Mouse (Mus musculus) thymus, postnatal 0 days (tissue): ENCODE measurements around the gene Tbc1d17. TPM values are rescaled to one million over a fixed set of nuclear protein-coding genes. Genes with fewer than 3 reads are reported as not detected.

Experiments used
- DNase-seq: peaks from one replicate; pipeline ENCODE4 v3.0.0-alpha.2; 2015; ENCODE audit warnings: low spot score
- polyA plus RNA-seq: library from polyadenylated mRNA; unstranded; fragments of >200 nt; fragmentation: Nextera tagmentation; extraction: Ambion mirVana; gene quantifications from 2 replicates; pipeline ENCODE4 v1.2.1, GENCODE M21; 2015

The Tbc1d17 gene
- polyA plus RNA-seq, 1 experiment from 2014 or later = 56.5 TPM

DNA sequence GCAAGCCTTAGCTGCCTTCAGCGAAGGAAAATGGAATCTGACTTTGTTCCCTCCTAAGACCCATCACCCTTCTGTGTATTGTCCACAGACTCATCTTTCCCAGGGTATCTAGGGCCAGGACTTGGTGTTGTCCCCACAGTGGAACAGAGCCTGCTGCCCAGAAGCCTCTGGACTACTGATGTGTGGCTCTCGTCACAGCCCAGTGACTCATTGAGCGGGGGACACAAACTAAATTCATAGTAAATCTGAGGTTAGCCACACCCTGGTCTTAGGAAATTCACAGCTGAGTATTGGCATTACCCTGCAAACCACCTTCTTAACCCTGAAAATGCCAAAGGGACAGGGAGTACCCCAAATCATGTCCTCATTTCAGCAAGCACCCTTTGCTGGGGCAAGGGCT, 22.1 kb downstream of the Tbc1d17 start:
- DNase-seq = no peak

DNA sequence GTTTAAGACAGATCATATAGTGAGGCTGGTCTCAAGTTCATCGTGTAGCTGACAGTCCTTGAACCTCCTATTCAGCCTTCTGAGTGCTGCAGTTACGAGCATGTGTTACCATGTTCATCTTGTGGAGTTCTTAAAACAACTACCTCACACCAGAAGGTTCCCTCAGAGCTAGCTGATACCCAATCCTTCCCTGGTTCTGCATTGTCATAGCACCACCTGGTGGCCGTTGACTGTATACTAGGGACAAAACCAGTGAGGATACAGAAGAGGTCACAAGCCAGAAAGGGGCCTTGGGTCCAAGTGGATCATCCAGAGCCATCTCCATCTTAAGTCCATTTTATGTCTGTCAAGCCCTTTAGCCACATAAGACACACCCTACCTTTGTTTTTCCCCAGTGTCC, 24.0 kb downstream of the Tbc1d17 start:
- DNase-seq = peak; percentile 78

DNA sequence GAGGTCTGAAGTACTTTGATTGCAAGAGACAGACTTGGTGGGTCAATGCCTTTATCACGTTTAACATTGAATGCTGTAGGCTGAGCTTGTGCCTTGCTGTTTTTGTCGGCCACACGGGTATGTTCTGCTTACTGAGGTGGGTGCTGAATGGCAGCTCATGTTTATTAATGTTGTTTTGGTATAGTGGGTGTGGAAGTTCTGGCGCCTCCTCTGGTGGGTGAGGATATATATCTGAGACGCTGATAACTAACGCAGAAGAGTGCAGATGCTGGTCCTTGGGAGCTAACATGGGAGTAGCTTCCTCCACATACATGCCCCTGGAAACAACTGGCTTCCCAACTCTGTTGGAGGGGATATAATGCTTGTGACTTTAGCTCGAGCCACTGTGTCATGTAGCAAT, 25.5 kb downstream of the Tbc1d17 start:
- peak; percentile 57 for DNase-seq

GRCm38 (mm10) chr7:44821666-44822448, 27.0 kb downstream of the Tbc1d17 start:
- DNase-seq = no peak

DNA sequence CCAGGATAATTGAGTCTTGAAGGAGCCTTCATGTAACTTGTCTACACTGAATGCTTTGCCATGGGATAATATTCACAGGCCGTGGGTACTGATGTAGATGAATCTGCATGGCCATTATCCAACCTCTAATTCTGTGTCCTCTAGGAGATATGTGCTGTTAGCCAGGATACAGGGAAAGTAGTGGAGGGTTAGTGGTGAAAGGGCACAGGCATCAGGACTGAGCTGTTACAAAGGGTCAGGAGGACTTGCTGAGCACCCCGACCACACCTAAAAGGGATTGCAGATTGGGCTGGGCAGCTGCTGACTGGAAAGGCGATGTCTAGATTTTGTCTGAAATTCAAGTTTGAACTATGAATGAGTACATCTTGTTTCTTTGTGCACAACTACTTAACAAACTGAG, 28.4 kb downstream of the Tbc1d17 start:
- DNase-seq = no peak

GRCm38 (mm10) chr7:44819863-44820262, 29.0 kb downstream of the Tbc1d17 start:
- DNase-seq = no peak

DNA sequence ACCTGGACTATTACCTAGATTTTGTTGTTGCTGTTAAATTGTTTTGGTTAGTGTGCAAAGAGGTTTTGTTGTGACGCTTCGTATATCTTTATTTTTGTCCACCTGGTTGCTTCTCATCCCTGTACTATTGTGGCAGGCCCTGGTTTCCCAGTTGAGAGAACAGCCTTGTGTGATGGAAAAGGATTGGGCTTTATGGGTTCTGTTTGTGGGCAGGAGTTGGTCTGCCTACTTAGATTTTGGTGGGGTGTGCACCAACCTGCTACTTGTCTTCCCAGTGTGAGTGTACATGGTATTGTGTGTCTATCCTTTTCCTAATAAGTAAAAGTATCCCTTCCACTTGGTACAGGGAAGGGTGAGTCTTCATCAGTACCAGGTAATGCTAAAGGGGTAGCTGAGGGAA, 29.5 kb downstream of the Tbc1d17 start:
- no peak for DNase-seq

DNA sequence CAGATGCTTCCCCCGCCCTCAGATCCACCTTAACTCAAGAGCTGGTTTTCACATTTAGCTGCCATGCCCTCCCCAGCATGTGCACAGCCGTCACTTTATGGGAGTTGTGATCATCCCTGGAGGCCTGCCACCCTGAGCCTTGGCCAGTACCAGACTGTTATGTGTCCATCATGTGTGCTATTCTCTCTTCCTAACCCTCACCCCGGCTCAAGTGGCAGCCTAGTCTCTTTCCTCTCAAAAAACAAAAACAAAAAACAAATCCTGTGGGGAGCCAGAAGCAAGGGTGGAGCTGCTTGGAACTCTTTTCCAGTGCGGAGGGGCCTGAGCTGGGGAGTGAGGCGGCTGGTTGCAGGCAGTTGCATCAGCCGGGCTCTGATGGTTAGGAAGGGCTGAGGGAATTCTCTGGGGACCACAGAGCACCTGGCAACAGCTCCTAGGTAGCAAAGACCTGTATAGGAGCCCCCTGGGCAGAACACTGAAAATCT, 30.1 kb downstream of the Tbc1d17 start:
- no peak for DNase-seq

GRCm38 (mm10) chr7:44818164-44818563, 30.7 kb downstream of the Tbc1d17 start:
- no peak for DNase-seq

GRCm38 (mm10) chr7:44817441-44817840, 31.4 kb downstream of the Tbc1d17 start:
- DNase-seq = no peak

DNA sequence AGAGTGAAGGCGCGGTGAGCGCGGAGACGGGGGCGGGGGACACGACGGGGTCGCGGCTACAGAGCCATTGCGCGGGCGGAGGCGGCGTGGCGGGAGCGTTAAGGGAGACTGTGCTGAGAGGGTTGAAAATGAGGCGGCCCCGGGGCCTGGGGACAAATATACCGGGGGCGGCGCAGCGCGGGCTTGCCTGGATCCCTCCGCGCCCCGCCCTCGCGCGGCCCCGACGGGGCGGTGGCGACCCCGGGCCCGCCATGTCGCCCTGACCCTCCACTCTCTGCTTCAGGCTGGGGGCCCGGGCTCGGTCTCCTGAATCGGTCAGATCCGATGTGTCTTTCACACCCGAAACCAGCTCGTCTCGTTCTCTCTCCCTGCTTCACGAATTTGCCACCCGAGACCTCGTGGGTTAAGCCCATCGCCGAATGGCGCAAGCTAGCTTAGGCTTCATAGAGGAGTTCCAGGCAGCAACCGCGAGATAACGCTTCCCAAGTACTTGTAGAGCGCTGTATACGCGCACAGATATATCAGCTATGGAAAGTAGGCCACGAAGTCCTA, 32.3 kb downstream of the Tbc1d17 start, which contains the start of gene Atf5:
TSS of gene Atf5 (minus strand) at position 189 of the 552 bp plus-strand sequence.
- DNase-seq = no peak

DNA sequence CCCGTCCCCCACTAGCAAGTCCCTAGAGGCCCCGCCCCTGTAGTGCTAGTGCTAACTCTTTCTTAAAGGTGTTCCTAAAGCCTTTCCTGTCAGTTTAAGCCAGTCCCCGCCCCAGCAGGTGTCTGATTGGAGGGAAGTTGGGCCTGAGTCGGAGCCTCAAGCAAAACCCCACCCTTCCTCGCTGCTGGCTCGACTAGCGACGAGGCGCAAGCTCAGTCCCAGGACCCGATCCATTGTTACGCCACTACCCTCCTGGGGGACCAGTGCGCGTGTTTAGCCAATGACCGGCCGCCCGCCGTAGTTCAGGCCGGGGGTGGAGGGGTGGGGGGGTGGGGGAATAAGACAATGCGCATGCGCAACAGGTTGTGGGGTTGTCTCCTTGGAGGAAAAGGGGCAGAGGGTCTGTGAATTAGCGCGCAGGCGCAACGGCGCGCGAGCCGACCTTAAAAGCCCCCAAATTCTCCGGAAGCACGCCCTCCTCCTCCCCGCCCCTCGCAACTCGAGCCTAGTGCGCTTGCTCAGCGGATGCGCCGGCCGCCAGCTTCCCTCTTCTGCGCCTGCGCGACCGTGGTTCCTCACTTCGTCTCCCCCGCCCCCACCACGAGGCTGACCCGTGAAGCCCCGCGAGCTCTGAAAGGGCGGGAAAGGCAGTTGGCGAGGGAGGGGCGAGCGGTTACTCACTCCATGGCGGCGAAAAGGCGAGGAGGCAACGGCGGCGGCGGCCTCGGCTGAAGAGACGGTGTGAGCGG, 33.0 kb downstream of the Tbc1d17 start, which contains the start of the genes Nup62 and Il4i1:
TSS of gene Nup62 (plus strand) at position 368 of the 749 bp plus-strand sequence.
TSS of gene Il4i1 (plus strand) at position 667 of the 749 bp plus-strand sequence.
- DNase-seq = peak; percentile 100

DNA sequence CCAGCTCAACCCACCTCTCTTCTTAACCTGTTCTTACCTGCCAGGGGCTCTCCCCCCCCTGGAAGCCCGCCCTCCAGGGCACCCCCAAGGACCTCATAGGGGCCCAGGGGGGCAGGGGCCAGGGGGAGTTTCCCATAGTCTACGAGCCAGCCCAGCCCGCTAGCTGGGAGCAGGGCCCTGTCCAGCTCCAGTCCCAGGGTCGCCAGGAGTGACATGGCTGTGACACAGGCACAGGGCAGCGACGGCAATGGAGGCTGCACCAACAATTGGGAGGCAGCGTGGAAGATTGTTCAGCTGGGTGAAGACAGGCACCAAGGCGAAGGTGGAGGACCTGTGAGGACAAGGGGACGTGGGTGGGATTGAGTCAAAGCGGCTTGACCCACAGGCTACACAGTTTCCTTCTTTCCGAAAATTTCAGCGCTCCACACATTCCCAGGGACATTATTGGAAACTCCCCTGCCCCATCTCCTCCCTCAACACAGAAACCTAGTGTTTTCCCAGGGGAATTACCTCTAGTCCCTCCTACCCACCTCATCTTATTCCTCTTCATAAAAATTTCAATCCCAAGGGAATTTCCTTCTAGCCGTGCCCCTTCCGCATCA, 33.8 kb downstream of the Tbc1d17 start:
- no peak for DNase-seq

DNA sequence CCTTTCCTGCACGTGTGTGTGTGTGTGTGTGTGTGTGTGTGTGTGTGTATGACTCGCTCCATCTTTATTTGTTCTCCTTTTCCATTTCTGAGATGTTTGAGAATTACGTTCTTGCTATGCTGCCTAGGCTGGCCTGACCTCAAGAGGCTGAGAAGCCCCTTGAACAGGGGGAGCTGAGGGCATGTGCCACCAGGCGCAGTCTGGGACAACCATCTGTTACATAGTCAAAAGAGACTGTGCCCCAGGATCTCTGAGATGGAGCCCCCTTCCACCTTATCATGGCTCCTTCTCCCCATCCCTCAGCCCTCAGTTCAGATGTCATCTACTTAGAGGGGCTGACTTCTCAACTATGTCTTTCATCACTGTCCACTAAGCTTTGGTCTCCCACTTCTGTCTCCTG, 34.5 kb downstream of the Tbc1d17 start:
- no peak for DNase-seq

DNA sequence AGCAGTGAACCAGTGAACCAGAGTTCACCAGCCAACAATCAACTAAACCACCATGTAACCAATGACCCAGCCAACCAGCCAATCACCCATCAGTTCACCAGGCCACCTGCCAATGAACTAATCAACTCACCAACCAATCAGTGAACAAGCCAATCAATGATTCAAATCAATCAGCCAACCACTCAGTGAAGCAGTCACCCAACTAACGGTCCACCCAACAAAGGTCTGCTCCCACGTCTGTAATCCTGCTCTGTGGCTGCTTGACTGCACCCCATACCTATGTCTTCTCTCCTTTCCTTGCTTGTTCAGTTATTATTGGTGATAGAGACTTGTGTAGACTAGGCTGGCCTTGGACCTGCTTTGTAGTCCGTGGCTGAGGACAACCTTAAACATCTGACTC, 34.9 kb downstream of the Tbc1d17 start:
- DNase-seq = no peak

- DNase-seq = no peak
Measured at GRCm38 (mm10) chr7:44812651-44813325, 36.1 kb downstream of the Tbc1d17 start.

DNA sequence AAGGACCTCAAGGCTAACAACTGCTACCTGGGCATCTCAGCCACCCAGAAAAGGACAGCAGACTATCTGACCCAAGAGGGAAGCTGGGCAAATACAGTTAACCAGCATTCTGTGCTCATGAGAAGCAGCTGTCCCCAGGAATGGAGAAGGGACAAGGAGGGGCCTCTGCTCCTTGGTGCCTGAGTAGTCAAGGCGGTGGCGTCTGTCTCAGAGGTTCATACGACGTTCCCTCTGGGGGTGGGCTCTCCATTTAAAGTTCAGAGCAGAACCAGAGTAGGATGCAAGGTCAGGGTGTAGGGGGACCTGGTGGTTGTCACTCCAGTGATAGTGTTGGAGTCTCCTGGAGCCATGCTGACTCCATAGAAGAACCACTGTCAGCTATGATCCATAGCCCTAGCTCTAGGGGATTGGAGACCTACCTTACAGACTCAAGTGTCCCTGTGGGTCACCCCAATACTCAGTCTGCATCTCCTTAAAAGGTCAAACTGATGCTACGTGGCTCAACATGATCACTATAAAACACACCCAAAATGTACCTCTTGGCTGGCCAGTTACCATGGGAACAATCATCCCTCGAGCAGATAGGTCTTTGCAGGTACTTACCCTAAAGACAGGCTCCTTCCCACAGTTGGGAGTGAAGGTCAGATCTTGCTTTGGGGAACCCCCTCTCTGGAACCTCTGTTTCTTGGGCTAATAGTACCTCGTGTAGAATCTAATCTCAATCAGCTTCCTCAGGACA, 37.9 kb downstream of the Tbc1d17 start:
- DNase-seq = no peak

DNA sequence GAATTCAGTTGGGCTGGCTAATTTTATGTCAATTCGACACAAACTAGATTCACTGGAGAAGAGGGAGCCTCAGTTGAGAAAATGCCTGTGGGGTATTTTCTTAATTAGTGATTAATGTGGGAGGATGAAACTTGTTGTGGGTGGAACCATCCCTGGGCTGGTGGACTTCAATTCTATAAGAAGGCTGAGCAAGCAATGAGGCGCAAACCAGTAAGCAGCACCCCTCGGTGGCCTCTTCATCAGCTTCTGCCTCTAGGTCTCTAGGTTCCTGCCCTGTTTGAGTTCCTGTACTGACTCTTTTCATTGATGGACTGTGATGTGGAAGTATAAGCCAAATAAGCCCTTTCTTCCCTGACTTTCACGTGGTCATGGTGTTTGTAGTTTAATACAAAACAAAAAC, 38.5 kb downstream of the Tbc1d17 start:
- DNase-seq = no peak

GRCm38 (mm10) chr7:44809466-44809865, 39.4 kb downstream of the Tbc1d17 start:
- DNase-seq = no peak

- no peak for DNase-seq
Measured at GRCm38 (mm10) chr7:44808927-44809326, 40.0 kb downstream of the Tbc1d17 start.
